Mouse (Mus musculus): Measurements from ENCODE around the gene Emilin2. TPM values are rescaled to one million over a fixed set of nuclear protein-coding genes. Genes with fewer than 3 reads are reported as not detected.

Emilin2 gene
- total RNA-seq, 1 experiment from 2014 or later, result 21.3 TPM

DNA sequence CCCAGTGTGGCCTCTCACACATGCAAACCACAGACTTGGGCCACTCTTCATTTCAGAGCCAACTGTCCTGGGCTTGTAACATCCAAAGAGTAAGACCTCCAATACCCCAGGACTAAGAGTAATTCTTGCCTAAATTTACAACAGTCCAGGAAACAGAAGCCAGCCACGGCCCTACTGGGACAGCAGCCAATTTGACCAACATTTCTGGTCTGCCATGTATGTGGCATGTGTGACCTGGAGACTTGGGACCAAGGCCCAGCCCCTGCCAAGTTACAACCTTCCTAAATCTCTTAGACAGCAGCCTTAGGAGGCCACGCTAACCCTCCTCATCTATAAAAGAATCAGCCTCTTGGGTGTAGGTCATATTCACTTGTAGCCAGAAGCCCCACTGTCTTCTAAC is 58.4 kb downstream of the Emilin2 start:
- peak; percentile 24 to 42; a peak in 3 of 4 replicates for ATAC-seq (replicated peaks in 1 of 2; ENCODE audit: insufficient read depth in 1 of 2, low FRiP score in 2 of 2, low TSS enrichment in 1 of 2, low read depth in 1 of 2, poor library complexity in 2 of 2, severe bottlenecking in 2 of 2)

DNA sequence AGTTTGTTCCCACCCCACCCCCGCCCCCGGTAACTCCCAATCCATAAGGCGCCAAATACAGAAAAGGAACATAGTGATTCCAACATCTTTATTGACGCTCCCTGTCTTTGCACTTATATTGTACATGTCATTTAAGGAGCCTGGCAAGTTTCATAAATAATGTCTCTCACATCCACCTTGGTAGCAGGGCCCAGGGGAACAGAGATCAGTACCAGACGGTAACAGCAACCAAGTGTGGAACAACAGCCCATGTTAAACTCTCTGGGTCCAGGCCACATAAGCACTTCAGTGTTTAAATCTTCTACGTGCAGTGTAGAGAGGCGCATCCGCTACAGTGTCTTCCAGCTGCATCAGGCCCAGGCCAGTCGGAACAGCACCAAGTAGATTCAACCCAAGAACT is 59.7 kb downstream of the Emilin2 start:
- no peak for ATAC-seq (replicated peaks in 1 of 2; ENCODE audit: insufficient read depth in 1 of 2, low FRiP score in 2 of 2, low TSS enrichment in 1 of 2, low read depth in 1 of 2, poor library complexity in 2 of 2, severe bottlenecking in 2 of 2)

DNA sequence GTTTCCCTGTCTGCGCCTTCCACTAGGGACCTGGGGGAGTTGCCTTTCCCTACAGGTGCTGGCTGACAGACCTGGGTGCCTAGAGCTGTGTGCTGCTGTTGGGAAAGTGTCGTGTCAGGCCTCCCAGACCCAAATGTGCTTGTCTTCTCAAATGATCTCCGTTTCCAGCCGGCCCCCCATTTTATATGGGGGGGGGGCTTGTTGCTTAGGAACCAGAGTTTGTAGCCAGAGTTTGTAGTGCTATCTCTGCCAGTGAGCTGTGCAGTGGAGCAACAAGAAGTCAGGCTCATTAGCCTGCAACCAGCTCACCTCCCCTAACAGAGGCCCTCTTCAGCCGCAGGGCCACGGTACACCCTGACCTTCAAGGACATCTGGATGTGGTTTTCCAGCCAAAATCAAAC is 60.2 kb downstream of the Emilin2 start:
- ATAC-seq (replicated peaks in 1 of 2; ENCODE audit: insufficient read depth in 1 of 2, low FRiP score in 2 of 2, low TSS enrichment in 1 of 2, low read depth in 1 of 2, poor library complexity in 2 of 2, severe bottlenecking in 2 of 2), result no peak

DNA sequence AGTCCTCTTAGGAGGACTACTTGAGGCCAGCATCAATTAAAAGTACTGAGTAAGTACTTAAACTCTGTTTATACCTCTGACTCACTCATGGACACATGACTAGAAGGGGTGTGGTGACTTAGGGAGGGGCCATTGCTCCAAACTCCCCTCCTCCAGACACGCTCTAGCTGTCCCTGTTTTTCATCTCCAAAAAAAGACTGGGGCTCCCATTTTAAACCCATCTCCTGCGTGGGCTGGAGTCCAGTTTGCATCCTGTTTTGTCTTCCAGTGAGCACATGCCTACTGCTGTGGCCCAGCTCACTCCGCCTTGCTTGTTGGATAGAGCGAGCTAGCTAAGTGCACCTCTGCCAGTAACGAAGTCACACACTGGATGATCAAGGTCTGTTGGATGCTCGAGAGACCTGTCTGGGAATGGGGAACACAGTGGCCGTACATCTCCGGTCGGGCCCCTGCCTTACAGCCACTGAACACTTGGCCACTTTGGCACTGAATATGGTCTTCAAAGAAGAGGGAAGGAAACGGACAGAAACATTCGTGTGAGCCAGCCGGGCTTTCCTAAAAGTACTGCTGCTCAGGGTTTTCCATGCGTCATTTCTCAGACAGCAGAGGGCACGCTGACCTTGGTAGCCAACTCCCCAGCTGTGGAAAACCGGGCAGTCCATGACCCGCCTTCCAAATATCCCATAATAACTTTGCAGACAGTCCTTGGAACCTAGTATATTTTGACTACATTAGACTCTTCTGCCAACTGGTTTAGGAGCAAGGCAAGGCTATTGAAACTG is 60.8 kb downstream of the Emilin2 start:
- peak in 1 of 2 experiments; percentile 7; a peak in 1 of 4 replicates for ATAC-seq (replicated peaks in 1 of 2; ENCODE audit: insufficient read depth in 1 of 2, low FRiP score in 2 of 2, low TSS enrichment in 1 of 2, low read depth in 1 of 2, poor library complexity in 2 of 2, severe bottlenecking in 2 of 2)

DNA sequence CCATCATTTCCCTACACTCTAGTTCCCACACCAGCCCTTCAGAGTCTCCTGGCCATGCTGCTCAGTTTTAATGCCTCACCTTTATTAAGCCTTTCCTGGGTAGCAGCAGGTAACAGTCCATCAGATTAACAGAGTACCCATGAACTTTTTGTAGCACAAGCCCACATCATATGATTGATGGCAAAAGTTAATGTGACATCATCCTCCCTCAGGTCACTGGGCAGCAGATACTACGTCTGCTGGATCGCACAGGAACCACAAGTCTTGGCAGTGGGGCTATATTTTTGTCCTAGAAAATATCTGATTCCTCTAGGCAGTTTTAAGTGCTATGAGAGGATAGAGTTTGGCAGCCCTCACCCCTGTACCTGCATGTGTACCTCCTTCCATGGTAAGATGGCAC is 61.7 kb downstream of the Emilin2 start:
- ATAC-seq (replicated peaks in 1 of 2; ENCODE audit: insufficient read depth in 1 of 2, low FRiP score in 2 of 2, low TSS enrichment in 1 of 2, low read depth in 1 of 2, poor library complexity in 2 of 2, severe bottlenecking in 2 of 2), result no peak

DNA sequence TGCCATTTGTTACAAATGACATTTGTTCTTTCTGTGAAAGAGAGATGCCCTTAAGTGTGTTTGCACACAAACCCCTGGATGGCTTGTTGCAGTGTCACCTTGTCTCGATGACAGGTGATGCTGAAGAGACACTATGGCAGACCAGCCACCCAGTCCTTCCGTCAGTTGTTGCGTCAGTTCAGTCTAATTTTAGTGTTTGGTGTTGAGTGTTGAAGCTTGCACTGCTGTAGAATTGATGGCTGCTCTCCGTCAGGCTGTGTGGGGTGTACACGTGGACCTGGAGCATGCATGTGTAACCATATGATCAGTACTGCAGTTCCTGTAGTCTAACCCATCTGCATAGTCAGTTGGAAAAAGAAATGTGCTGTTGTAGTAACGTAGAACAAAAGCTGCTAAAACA is 62.8 kb downstream of the Emilin2 start:
- no peak for ATAC-seq (replicated peaks in 1 of 2; ENCODE audit: insufficient read depth in 1 of 2, low FRiP score in 2 of 2, low TSS enrichment in 1 of 2, low read depth in 1 of 2, poor library complexity in 2 of 2, severe bottlenecking in 2 of 2)

DNA sequence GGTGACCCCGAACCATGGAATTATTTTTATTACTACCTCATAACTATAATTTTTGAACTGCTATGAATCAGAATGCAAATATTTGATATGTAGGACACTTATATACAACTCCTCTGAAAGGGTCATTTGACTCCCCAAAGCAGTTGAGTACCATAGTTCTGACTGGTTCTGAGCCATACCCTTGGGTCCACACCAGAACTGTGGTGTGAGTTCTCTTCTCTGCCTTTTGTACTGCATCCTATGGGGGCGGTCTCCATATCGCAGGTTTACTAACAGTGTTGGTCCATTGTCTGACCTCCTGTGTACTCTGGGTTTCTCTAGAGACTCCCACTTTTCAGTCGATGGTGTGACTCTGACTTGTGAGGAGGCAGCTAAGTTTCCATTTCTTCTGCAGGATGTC is 65.8 kb downstream of the Emilin2 start:
- no peak for ATAC-seq (replicated peaks in 1 of 2; ENCODE audit: insufficient read depth in 1 of 2, low FRiP score in 2 of 2, low TSS enrichment in 1 of 2, low read depth in 1 of 2, poor library complexity in 2 of 2, severe bottlenecking in 2 of 2)

DNA sequence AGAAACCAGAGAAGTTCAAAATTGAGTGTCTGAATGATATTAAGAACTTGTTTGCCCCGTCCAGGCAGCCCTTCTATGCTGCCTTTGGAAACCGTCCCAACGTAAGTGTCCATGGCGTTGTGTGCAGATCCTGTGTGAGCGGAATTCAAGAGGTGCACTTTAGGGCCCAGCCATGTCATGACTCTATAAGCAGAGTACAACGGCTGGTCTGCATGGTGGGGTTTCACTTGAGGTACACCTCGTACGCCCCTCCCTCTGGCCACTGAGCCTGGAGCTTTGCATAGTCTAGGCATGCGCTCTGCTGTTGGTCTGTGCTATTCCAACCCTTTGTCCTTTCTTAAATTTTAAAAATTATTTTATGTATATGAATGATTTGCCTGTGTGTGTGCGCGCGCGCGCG is 66.6 kb downstream of the Emilin2 start:
- no peak for ATAC-seq (replicated peaks in 1 of 2; ENCODE audit: insufficient read depth in 1 of 2, low FRiP score in 2 of 2, low TSS enrichment in 1 of 2, low read depth in 1 of 2, poor library complexity in 2 of 2, severe bottlenecking in 2 of 2)

DNA sequence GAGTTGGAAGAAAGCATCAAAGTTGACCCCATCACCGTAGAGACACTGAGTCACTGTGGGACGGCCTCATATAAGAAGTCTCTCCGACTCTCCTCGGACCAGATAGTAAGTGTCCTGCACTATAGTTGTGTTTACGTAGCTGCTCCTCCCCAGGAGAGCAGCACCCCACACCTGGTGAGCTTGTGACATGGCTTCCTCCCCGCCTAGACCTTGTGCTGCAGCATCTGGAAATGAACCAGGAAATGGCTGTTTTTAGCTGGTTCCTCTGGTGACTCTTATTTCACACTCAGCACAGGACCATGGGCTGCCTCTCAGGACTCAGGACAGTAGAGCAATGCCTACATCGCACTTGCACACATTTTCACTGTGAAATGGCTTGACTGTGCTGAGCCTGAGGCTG is 69.1 kb downstream of the Emilin2 start:
- ATAC-seq (replicated peaks in 1 of 2; ENCODE audit: insufficient read depth in 1 of 2, low FRiP score in 2 of 2, low TSS enrichment in 1 of 2, low read depth in 1 of 2, poor library complexity in 2 of 2, severe bottlenecking in 2 of 2), result no peak

DNA sequence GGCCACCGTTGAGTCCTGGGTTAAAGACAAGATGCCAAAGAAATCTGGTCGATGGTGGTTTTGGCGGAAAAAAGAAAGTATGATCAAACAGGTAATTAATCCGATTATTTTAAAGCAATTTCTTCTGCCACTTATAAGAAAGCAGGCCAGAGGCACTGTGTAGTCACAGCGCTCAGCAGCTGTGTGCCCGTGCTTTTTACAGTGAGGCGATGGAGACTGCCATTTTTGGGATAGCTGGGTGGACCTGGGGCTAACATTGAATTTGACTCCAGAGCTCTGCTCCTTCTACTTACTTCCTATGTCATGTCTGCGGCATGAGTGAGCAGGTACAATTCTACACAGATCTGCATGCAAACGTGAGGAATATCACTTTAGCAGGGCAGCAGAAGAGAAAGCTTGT is 71.0 kb downstream of the Emilin2 start:
- ATAC-seq (replicated peaks in 1 of 2; ENCODE audit: insufficient read depth in 1 of 2, low FRiP score in 2 of 2, low TSS enrichment in 1 of 2, low read depth in 1 of 2, poor library complexity in 2 of 2, severe bottlenecking in 2 of 2), result no peak

DNA sequence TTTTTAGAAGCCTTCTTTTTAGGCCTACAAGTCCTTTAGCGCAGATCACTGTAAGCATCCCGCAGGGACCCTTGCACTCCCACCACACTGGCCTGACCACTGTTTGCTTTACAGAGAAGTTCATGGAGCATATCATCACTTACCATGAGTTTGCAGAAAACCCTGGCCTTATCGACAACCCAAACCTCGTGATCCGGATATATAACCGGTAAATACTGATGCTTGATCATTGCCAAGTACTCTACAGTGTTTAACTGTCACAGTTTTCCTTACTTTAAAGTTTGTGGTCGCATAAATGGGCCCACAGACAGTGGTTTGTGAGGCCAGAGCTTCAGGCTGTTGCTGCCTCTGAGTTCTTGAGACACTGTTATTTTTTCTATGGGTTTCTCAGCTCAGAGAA is 73.3 kb downstream of the Emilin2 start:
- ATAC-seq (replicated peaks in 1 of 2; ENCODE audit: insufficient read depth in 1 of 2, low FRiP score in 2 of 2, low TSS enrichment in 1 of 2, low read depth in 1 of 2, poor library complexity in 2 of 2, severe bottlenecking in 2 of 2), result no peak

DNA sequence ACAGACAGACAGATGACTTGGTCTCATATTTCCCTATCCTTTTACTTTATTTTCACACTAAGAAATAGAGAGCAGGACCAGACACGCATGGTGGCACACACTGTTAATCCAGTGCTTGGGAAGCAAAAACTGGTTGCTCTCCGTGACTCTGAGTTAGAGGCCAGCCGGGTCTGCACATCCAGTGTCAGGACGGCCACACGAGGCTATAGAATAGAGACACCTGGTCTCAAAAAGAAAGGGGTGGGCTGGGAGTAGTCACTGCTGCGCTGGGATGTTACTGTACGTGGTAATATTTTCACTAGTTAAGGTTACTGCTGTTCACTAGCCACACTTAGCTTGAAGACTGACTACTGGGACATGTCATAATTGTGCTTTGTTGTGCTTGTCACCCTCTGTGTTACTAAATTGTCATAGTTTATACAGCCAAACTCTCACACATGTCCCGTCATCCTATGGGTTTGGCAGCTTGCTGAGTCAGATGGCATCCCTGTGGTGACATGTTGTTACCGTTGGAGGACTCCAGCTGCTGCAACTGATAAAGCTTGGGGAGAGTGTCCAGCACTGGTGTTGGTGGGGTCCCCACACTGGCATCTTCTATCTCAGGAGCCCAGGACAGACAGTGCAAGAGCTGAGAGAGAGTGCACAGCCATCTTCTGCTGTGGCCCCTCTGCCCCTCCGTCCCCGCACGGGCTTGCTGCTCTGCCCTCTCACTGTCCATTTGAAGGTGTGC is 76.4 kb downstream of the Emilin2 start:
- peak; percentile 22 to 73; a peak in 3 of 4 replicates for ATAC-seq (replicated peaks in 1 of 2; ENCODE audit: insufficient read depth in 1 of 2, low FRiP score in 2 of 2, low TSS enrichment in 1 of 2, low read depth in 1 of 2, poor library complexity in 2 of 2, severe bottlenecking in 2 of 2)

DNA sequence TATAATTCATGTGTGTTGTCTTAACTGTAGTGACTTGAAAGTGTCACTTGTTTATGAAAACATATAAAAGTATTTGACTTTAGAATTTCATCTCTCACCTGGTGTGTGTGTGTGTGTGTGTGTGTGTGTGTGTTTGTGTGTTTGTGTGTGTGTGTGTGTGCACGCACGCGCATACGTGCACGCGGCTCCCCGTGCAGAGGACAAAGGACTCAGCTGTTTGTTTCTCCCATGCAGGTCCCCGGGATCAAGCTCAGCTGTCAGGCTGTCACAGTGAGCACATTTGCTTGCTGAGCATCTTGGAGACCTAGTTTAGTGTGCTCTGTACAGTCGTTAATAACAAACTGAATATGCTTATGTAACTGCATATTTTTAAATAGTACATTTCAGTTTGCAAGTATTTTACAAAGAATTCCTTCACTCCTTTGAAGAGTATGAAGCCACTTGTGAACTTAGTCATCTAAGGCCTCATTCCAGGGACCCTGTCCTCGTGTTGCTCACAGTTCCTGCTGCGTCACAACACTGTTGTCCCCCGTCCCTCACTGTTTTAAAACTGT is 77.7 kb downstream of the Emilin2 start:
- no peak for ATAC-seq (replicated peaks in 1 of 2; ENCODE audit: insufficient read depth in 1 of 2, low FRiP score in 2 of 2, low TSS enrichment in 1 of 2, low read depth in 1 of 2, poor library complexity in 2 of 2, severe bottlenecking in 2 of 2)

DNA sequence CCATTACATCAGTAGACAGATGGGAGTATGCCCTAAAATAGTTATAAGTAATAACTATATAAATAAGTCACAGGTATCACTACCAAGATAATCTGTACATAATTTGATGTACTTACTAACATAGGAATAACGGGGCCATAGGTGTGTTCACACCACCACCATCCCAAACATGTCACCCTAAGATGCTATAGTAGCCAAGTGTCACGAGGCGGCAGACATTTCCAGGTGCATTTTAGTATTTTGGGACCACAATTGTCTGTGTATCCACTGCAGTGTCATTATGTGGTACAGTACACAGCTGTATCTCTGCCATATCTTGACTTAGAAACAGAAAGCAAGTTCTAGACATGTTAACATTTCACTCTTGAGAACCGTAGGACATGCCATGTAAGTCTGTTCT is 78.6 kb downstream of the Emilin2 start:
- ATAC-seq (replicated peaks in 1 of 2; ENCODE audit: insufficient read depth in 1 of 2, low FRiP score in 2 of 2, low TSS enrichment in 1 of 2, low read depth in 1 of 2, poor library complexity in 2 of 2, severe bottlenecking in 2 of 2), result no peak

DNA sequence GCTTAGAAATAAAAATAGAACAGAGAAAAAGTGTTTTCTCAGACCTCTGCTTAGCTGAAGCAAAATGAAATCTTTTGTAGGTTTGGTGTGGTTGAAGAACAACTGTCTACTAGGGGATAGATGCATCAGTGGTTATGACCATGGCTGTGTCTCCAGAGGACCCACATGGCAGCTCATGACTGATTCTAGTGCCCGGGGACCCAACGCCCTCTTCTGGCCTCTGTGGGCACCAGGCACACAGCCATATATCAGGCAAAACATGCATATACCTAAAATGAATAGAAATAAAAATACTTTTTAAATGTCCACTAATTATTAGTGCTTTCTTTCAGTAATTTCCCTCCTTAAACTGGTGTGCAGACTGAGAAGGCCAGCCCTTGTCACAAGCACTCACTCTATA is 79.8 kb downstream of the Emilin2 start:
- no peak for ATAC-seq (replicated peaks in 1 of 2; ENCODE audit: insufficient read depth in 1 of 2, low FRiP score in 2 of 2, low TSS enrichment in 1 of 2, low read depth in 1 of 2, poor library complexity in 2 of 2, severe bottlenecking in 2 of 2)

DNA sequence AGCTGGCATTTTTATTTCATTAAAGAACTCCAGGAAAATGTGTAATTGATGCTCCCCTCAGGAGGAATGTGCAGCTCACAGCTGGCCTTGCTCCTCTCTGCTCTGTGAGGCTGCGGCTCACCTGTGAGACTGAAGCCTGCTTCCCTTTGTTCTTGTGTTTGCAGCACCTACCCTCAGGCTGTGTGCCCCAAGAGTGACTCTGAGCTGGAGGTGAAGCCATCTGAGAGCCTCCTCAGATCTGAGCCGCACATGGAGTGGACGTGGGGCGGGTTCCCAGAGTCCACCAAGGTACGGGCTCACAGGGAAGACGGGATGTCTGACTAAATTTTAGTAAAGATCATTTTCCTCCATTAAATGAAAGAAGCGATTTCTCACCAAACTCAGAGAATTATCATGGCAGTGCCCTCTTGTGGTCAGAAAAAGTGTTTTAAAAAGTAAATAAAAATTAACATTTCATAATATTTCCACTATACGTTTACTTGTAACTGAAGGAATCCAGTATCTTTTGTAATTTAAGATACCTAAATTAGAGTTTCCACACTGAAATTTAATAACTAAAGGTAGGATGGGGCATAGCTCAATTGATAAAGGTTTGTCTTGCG is 81.6 kb downstream of the Emilin2 start:
- no peak for ATAC-seq (replicated peaks in 1 of 2; ENCODE audit: insufficient read depth in 1 of 2, low FRiP score in 2 of 2, low TSS enrichment in 1 of 2, low read depth in 1 of 2, poor library complexity in 2 of 2, severe bottlenecking in 2 of 2)

DNA sequence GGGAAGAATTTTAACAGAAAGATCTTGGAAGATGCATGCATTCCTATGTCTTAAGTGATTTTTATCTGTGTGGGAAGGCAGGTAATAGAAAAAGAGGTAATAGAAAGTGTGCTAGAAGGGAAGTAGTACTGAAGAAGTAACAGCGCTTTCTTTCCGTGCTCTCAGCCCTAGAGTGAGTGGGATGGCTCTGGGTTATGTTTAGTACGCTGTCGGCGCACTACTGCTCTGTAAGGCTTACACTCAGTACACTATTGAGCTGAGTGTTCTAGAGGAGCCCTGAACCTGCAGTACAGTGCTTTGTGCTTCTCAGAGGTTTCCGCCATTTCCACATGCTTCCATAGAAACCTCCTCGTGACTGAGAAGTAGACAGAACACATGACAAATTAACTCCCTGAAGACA is 83.1 kb downstream of the Emilin2 start:
- no peak for ATAC-seq (replicated peaks in 1 of 2; ENCODE audit: insufficient read depth in 1 of 2, low FRiP score in 2 of 2, low TSS enrichment in 1 of 2, low read depth in 1 of 2, poor library complexity in 2 of 2, severe bottlenecking in 2 of 2)

Measured in hematopoietic stem cell, adult 5-6 weeks (primary cell).